Mouse (Mus musculus): Measurements from ENCODE around the gene Larp6. TPM values are rescaled to one million over a fixed set of nuclear protein-coding genes. Genes with fewer than 3 reads are reported as not detected.
A peak's percentile ranks its signal among the peaks of the same experiment; 100 is the strongest.

Larp6 gene
- polyA plus RNA-seq, 1 experiment from 2014 or later = 0.68 TPM

- H3K4me2 ChIP-seq (ENCODE audit: low read length) = no peak overlapping the region
- no peaks in the 10 kb centered on the region for H3K9me3 ChIP-seq (ENCODE audit: control insufficient read depth, low read length)
- H3K27ac ChIP-seq (replicated peaks in 1 of 2; ENCODE audit: control insufficient read depth in 1 of 2, insufficient read depth in 1 of 2, low read depth in 2 of 2, low read length in 2 of 2) = no peak overlapping the region
- 84% methylated on average over 2 of the region's 2 CpGs for WGBS
- H3K4me1 ChIP-seq (ENCODE audit: control insufficient read depth in 2 of 2, insufficient read depth in 2 of 2, low read length in 2 of 2) = peaks cover 1 to 6% of the 10 kb centered on the region in 2 experiments; a peak in 3 of 4 replicates
- H3K36me3 ChIP-seq (ENCODE audit: control insufficient read depth, insufficient read depth, low read length) = no peaks in the 10 kb centered on the region
- no peak for ATAC-seq (ENCODE audit: insufficient number of reproducible peaks, insufficient read depth, low FRiP score, low read depth)
- H3K9ac ChIP-seq (ENCODE audit: low read length) = no peak overlapping the region
- no peak overlapping the region for H3K4me3 ChIP-seq (ENCODE audit: control insufficient read depth in 1 of 2, insufficient read depth in 1 of 2, low read depth in 1 of 2, low read length in 2 of 2)
- no peaks in the 10 kb centered on the region for H3K27me3 ChIP-seq (ENCODE audit: control insufficient read depth, insufficient read depth, low read length)
Observed at GRCm38 (mm10) chr9:60748191-60748590, 35.4 kb downstream of the Larp6 start.

- ATAC-seq (ENCODE audit: insufficient number of reproducible peaks, insufficient read depth, low FRiP score, low read depth) = no peak
- WGBS = 82% methylated on average over 2 of the region's 2 CpGs
Observed at GRCm38 (mm10) chr9:60749105-60749504, 36.3 kb downstream of the Larp6 start.

GRCm38 (mm10) chr9:60751098-60751497, 38.3 kb downstream of the Larp6 start:
- Histone ChIP-seq H3K4me3 (ENCODE audit: control insufficient read depth in 1 of 2, insufficient read depth in 1 of 2, low read depth in 1 of 2, low read length in 2 of 2) (no peak overlapping the region), H3K4me1 (ENCODE audit: control insufficient read depth in 2 of 2, insufficient read depth in 2 of 2, low read length in 2 of 2) (no peaks in the 10 kb centered on the region), H3K27me3 (ENCODE audit: control insufficient read depth, insufficient read depth, low read length) (no peaks in the 10 kb centered on the region), H3K9ac (ENCODE audit: low read length) (no peak overlapping the region), H3K4me2 (ENCODE audit: low read length) (no peak overlapping the region), H3K27ac (replicated peaks in 1 of 2; ENCODE audit: control insufficient read depth in 1 of 2, insufficient read depth in 1 of 2, low read depth in 2 of 2, low read length in 2 of 2) (no peak overlapping the region), H3K9me3 (ENCODE audit: control insufficient read depth, low read length) (no peaks in the 10 kb centered on the region), H3K36me3 (ENCODE audit: control insufficient read depth, insufficient read depth, low read length) (no peaks in the 10 kb centered on the region)
- ATAC-seq (ENCODE audit: insufficient number of reproducible peaks, insufficient read depth, low FRiP score, low read depth) = no peak
- WGBS = 85% methylated on average over 5 of the region's 5 CpGs

More at GRCm38 (mm10) chr9:60749105-60749504, 36.3 kb downstream of the Larp6 start:
- Histone ChIP-seq H3K9me3 (ENCODE audit: control insufficient read depth, low read length) (no peaks in the 10 kb centered on the region), H3K4me3 (ENCODE audit: control insufficient read depth in 1 of 2, insufficient read depth in 1 of 2, low read depth in 1 of 2, low read length in 2 of 2) (no peak overlapping the region), H3K4me2 (ENCODE audit: low read length) (no peak overlapping the region), H3K36me3 (ENCODE audit: control insufficient read depth, insufficient read depth, low read length) (no peaks in the 10 kb centered on the region), H3K27ac (replicated peaks in 1 of 2; ENCODE audit: control insufficient read depth in 1 of 2, insufficient read depth in 1 of 2, low read depth in 2 of 2, low read length in 2 of 2) (no peak overlapping the region), H3K27me3 (ENCODE audit: control insufficient read depth, insufficient read depth, low read length) (no peaks in the 10 kb centered on the region), H3K9ac (ENCODE audit: low read length) (no peak overlapping the region), H3K4me1 (ENCODE audit: control insufficient read depth in 2 of 2, insufficient read depth in 2 of 2, low read length in 2 of 2) (peaks cover 0 to 3% of the 10 kb centered on the region in 2 experiments; a peak in 1 of 4 replicates)

GRCm38 (mm10) chr9:60751971-60752370, 39.2 kb downstream of the Larp6 start:
- Histone ChIP-seq H3K27me3 (ENCODE audit: control insufficient read depth, insufficient read depth, low read length) (no peaks in the 10 kb centered on the region), H3K4me1 (ENCODE audit: control insufficient read depth in 2 of 2, insufficient read depth in 2 of 2, low read length in 2 of 2) (peaks cover 2 to 5% of the 10 kb centered on the region in 2 experiments; a peak in 2 of 4 replicates), H3K27ac (replicated peaks in 1 of 2; ENCODE audit: control insufficient read depth in 1 of 2, insufficient read depth in 1 of 2, low read depth in 2 of 2, low read length in 2 of 2) (no peak overlapping the region), H3K9ac (ENCODE audit: low read length) (no peak overlapping the region), H3K4me3 (ENCODE audit: control insufficient read depth in 1 of 2, insufficient read depth in 1 of 2, low read depth in 1 of 2, low read length in 2 of 2) (no peak overlapping the region), H3K9me3 (ENCODE audit: control insufficient read depth, low read length) (no peaks in the 10 kb centered on the region), H3K36me3 (ENCODE audit: control insufficient read depth, insufficient read depth, low read length) (no peaks in the 10 kb centered on the region), H3K4me2 (ENCODE audit: low read length) (no peak overlapping the region)
- ATAC-seq (ENCODE audit: insufficient number of reproducible peaks, insufficient read depth, low FRiP score, low read depth) = no peak
- 61% methylated on average over 6 of the region's 6 CpGs for WGBS

- no peaks in the 10 kb centered on the region for H3K36me3 ChIP-seq (ENCODE audit: control insufficient read depth, insufficient read depth, low read length)
- H3K4me2 ChIP-seq (ENCODE audit: low read length) = no peak overlapping the region
- no peak overlapping the region for H3K4me3 ChIP-seq (ENCODE audit: control insufficient read depth in 1 of 2, insufficient read depth in 1 of 2, low read depth in 1 of 2, low read length in 2 of 2)
- H3K9ac ChIP-seq (ENCODE audit: low read length) = no peak overlapping the region
- no peaks in the 10 kb centered on the region for H3K9me3 ChIP-seq (ENCODE audit: control insufficient read depth, low read length)
- no peak overlapping the region for H3K27ac ChIP-seq (replicated peaks in 1 of 2; ENCODE audit: control insufficient read depth in 1 of 2, insufficient read depth in 1 of 2, low read depth in 2 of 2, low read length in 2 of 2)
- H3K4me1 ChIP-seq (ENCODE audit: control insufficient read depth in 2 of 2, insufficient read depth in 2 of 2, low read length in 2 of 2) = peaks cover 7 to 12% of the 10 kb centered on the region in 2 experiments
- ATAC-seq (ENCODE audit: insufficient number of reproducible peaks, insufficient read depth, low FRiP score, low read depth) = no peak
- H3K27me3 ChIP-seq (ENCODE audit: control insufficient read depth, insufficient read depth, low read length) = no peaks in the 10 kb centered on the region
Observed at GRCm38 (mm10) chr9:60752636-60753035, 39.8 kb downstream of the Larp6 start.

GRCm38 (mm10) chr9:60756258-60756657, 43.5 kb downstream of the Larp6 start:
- no peak overlapping the region for H3K4me2 ChIP-seq (ENCODE audit: low read length)
- ATAC-seq (ENCODE audit: insufficient number of reproducible peaks, insufficient read depth, low FRiP score, low read depth) = no peak

GRCm38 (mm10) chr9:60756866-60757740, 44.3 kb downstream of the Larp6 start:
- WGBS = 54% methylated on average over 15 of the region's 15 CpGs
- no peak for ATAC-seq (ENCODE audit: insufficient number of reproducible peaks, insufficient read depth, low FRiP score, low read depth)
- H3K4me3 ChIP-seq (ENCODE audit: control insufficient read depth in 1 of 2, insufficient read depth in 1 of 2, low read depth in 1 of 2, low read length in 2 of 2) = no peak overlapping the region
- H3K36me3 ChIP-seq (ENCODE audit: control insufficient read depth, insufficient read depth, low read length) = no peaks in the 10 kb centered on the region
- 0 out of 2 replicates have a peak overlapping the region, but pooled peaks have one; percentile 21 for H3K9ac ChIP-seq (ENCODE audit: low read length)
- no peaks in the 10 kb centered on the region for H3K27me3 ChIP-seq (ENCODE audit: control insufficient read depth, insufficient read depth, low read length)
- peak overlapping the region; percentile 21; the same call in 1 of the 2 replicates for H3K4me2 ChIP-seq (ENCODE audit: low read length)
- peaks cover 26 to 36% of the 10 kb centered on the region in 2 experiments for H3K4me1 ChIP-seq (ENCODE audit: control insufficient read depth in 2 of 2, insufficient read depth in 2 of 2, low read length in 2 of 2)
- peak overlapping the region; percentile 73 to 77 for H3K27ac ChIP-seq (replicated peaks in 1 of 2; ENCODE audit: control insufficient read depth in 1 of 2, insufficient read depth in 1 of 2, low read depth in 2 of 2, low read length in 2 of 2)
- H3K9me3 ChIP-seq (ENCODE audit: control insufficient read depth, low read length) = no peaks in the 10 kb centered on the region

More at GRCm38 (mm10) chr9:60756258-60756657, 43.5 kb downstream of the Larp6 start:
- H3K4me1 ChIP-seq (ENCODE audit: control insufficient read depth in 2 of 2, insufficient read depth in 2 of 2, low read length in 2 of 2) = peaks cover 26 to 36% of the 10 kb centered on the region in 2 experiments
- 39% methylated on average over 6 of the region's 6 CpGs for WGBS
- H3K27ac ChIP-seq (replicated peaks in 1 of 2; ENCODE audit: control insufficient read depth in 1 of 2, insufficient read depth in 1 of 2, low read depth in 2 of 2, low read length in 2 of 2) = peak overlapping the region in 1 of 2 experiments; percentile 73; a peak in 1 of 4 replicates
- H3K36me3 ChIP-seq (ENCODE audit: control insufficient read depth, insufficient read depth, low read length) = no peaks in the 10 kb centered on the region
- H3K4me3 ChIP-seq (ENCODE audit: control insufficient read depth in 1 of 2, insufficient read depth in 1 of 2, low read depth in 1 of 2, low read length in 2 of 2) = no peak overlapping the region
- H3K9ac ChIP-seq (ENCODE audit: low read length) = no peak overlapping the region
- H3K27me3 ChIP-seq (ENCODE audit: control insufficient read depth, insufficient read depth, low read length) = no peaks in the 10 kb centered on the region
- H3K9me3 ChIP-seq (ENCODE audit: control insufficient read depth, low read length) = no peaks in the 10 kb centered on the region

Data from heart, embryonic 14.5 days (tissue).